Mouse (Mus musculus) left cerebral cortex, postnatal 36 days (tissue): ENCODE data around the gene Amotl2. TPM values are rescaled to one million over a fixed set of nuclear protein-coding genes. Genes with fewer than 3 reads are reported as not detected.

Experiments used
- DNase-seq, 2 experiments: peaks; one replicate each; pipeline ENCODE4 v3.0.0; 2021 to 2022; ENCODE audit warnings: low spot score in 2 of 2, mixed read lengths in 1 of 2
- intact Hi-C: fragments of 180-260 bp; cut with DNase I; formaldehyde crosslinking; loops from one replicate; pipeline ENCODE4 v1.15.1; 2025
- total RNA-seq, 2 experiments: library from RNA; stranded (reverse); gene quantifications; 2 replicates each; pipeline ENCODE4 v1.2.3; 2021

Gene Amotl2
- total RNA-seq, result 10 to 100 TPM; 18.5 to 24.3 TPM

DNA sequence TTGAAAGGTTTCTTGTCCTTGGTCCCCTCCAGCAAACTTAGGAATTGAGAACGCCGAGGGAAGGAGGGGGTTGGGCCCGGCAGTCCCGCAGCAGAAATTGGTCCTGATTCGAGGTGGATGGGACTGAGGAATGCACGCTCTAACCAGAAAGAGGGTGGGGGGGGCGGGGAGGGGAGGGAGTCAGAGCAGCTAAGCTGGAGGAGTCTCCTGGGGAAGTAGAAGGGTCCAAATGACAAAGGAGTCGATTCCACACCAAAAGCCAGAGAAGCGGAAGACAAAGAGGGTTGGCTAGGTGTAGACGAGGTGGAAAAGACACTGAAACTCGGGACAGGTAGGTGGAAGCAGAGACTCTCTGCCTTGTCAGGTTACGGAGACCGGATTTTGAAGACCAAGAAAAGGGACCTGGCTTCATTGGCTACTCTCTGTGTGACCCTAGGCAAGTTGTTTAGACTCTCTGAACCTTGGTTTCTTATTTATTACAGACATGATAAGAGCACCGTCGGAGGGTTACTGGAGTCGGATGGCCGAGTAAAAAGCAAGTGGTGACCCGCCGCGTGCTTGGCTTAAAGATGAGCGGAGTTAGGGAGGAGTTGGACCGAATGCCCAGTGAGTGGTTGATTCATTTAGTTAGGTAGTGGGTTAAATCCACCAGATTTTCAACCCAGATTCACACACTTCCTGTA, at the start of gene Amotl2:
Gene Amotl2, plus strand, starts transcription at position 192 of the 683 bp plus-strand sequence.
- intact Hi-C loops, result loop anchor here (2.0 to 5.0 kb wide), 3 partner anchors 62 to 151 kb away; partner anchors contain the start of genes Anapc13 and Cep63
- no peak for DNase-seq

GRCm38 (mm10) chr9:102668115-102668514, 48.4 kb upstream of the Amotl2 start:
- intact Hi-C loops, result no loop called here
- no peak for DNase-seq

GRCm38 (mm10) chr9:102668906-102669305, 47.6 kb upstream of the Amotl2 start:
- intact Hi-C loops, result no loop called here

DNA sequence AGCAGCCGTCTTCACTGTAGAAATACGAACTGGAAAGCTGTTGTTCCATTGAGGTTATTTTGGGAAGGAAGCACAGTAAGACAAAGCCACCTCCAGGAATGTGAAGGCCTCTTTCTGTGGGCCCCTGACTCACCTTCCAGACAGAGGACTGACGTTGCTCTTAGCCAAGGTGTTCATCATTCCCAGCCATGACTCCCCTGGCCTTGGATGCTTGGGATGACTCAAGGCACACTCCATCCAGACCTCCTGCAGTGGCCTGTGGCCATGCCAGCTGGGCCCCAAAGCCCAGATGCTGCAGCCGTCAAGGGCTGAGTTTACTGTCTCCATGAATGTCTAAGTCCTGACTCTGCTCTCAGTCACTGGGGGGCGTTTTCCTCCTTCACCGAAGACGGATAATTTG, 43.1 kb upstream of the Amotl2 start:
- intact Hi-C loops, result no loop called here
- DNase-seq, result no peak

More at GRCm38 (mm10) chr9:102668906-102669305, 47.6 kb upstream of the Amotl2 start:
- DNase-seq, result no peak

- intact Hi-C loops, result no loop called here
- DNase-seq, result no peak
Measured at GRCm38 (mm10) chr9:102675922-102676321, 40.5 kb upstream of the Amotl2 start.

DNA sequence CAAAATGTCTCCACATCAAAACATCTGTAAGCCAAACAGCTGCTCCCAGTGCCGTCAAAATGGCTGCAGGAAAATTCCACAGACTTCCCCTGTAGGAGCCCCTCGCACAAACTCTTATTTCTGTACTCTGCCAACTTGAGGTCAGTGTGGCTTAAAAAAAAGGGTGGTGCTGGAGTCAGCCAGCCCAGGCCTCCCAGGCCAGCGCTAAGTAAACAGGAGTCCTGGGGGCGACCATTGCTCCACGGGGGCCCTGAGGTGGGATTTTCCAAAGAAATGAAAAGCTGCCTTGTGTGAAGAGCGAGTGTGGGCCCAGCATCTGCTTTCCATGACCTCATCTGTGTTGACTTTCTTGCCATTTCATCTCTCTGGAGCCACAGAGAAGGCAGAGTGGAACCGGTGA, 35.0 kb upstream of the Amotl2 start:
- DNase-seq, result no peak
- intact Hi-C loops, result no loop called here

DNA sequence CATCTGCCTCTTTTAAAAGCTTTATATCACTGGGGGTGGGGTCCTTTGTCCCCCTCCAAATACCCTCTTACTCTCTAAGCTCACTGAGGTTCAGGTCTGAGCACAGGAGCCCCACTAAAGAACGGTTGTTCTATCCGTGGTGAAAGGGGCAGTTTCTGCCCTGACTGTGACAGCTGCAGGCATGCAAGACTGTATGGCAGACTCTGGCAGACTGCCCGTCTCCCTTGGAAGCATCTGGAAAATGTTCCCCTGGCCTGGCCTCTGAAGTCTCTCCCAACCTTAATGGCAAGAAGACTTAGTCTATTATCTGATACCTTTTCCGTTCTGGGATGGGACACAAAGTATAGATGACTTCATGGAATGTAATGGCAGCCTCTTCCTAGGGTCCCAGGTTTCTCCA, 28.5 kb upstream of the Amotl2 start:
- intact Hi-C loops, result no loop called here
- DNase-seq, result no peak

- peak; percentile 5 to 6 for DNase-seq
- intact Hi-C loops, result no loop called here
Measured at GRCm38 (mm10) chr9:102689406-102689939, 27.0 kb upstream of the Amotl2 start.

DNA sequence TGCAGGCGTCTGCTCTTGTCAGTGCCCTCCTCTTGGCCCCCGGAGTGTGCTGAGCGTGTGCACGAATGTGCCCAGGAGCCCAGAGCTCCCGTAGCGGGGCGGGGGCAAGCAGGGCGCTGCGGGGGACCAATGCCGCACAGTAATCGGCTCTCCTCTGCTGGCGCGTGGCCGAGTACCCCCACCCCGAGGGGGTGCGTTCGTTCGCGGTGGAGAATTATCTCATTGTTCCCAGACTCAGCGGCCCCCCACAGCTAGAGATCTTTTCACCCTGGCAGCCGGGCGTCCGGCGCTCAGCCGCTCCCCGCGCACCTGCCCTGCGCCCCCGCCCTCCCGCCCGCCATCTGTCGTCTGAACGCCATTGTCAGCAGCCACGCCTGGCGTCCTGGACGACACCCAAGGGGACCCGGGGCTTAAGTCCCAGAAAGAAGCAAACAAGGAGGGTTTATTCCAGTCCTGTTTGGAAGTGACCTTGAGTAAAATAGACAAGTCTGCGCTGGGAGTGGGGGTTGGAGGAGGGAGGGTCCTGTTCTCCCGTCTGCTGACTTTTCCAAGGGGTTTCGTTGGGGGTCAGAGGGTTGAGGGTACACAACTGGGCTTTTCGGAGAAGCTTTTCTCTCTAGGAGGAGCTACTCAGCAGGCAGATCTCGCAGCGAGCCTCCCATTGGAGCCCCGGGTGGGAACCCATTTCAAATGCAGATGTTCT, 26.4 kb upstream of the Amotl2 start:
- DNase-seq, result peak; percentile 35 to 39
- intact Hi-C loops, result no loop called here

GRCm38 (mm10) chr9:102690891-102691290, 25.6 kb upstream of the Amotl2 start:
- DNase-seq, result no peak
- intact Hi-C loops, result no loop called here

DNA sequence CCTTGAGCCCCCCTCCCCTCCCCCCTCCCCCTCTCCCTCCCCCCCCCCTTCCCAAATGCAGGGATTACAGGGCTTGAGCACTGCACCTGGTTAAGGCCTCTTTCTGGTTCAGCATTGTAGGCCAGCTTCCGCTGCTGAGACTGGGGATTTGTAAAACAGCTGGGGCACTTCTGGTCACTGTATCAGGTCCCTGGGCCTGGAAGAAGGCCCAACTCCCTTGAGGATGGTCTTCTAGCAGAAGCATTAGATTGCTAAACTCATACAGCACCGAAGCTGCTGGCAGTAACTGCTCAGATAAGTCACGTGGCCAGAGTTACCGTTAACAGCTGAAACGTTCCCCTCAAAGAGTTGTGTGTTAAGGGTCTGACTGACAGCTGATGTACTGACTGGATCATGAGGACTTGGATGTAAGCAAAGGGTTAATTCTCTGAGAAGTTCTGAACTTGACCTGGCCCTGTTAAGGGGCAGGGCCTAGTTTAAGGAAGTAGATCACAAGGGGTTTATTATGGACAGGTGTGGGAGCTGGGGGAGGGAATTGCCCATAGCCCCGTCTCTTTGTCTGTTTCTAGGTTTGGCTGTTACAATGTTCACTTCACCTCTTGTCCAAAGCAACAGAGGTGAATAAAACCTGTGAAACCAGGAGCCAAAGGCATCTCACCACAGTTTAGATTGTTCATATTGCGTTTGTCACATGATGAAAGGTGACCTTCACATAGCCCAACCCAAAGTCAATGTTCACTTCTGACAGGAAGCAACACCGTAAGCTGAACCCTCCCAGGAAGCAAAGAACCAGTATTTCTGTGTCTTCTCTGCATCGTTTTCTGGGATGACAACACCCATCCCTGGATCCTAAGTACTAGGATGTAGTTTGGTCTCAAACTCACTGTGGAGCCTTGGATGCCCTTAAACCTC, 23.7 kb upstream of the Amotl2 start:
- intact Hi-C loops, result no loop called here
- DNase-seq, result no peak

- intact Hi-C loops, result no loop called here
- DNase-seq, result no peak
Measured at GRCm38 (mm10) chr9:102701042-102701441, 15.4 kb upstream of the Amotl2 start.

GRCm38 (mm10) chr9:102709504-102710135, 6.9 kb upstream of the Amotl2 start:
- intact Hi-C loops, result no loop called here
- DNase-seq, result no peak

GRCm38 (mm10) chr9:102710520-102710919, 6.0 kb upstream of the Amotl2 start:
- no peak for DNase-seq
- intact Hi-C loops, result no loop called here

DNA sequence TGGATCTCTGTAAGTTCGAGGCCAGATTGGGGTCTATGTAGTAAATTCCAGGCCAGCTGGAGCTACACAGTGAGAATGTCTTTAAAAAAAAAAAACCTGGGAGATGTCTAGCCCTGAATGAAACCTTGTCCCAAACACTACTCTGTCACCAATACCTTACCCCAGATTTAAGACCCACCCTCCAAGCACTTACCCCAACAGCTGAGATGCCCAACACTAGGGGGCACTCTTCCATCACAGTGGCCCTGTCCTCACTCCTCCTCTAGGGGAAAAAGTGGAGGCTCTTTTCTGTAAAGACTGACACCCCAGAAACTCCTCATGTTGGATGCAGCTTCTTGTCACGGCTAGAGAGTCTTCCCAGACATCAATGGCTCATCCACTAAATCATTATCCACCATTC, 2.7 kb upstream of the Amotl2 start:
- intact Hi-C loops, result no loop called here
- no peak for DNase-seq

DNA sequence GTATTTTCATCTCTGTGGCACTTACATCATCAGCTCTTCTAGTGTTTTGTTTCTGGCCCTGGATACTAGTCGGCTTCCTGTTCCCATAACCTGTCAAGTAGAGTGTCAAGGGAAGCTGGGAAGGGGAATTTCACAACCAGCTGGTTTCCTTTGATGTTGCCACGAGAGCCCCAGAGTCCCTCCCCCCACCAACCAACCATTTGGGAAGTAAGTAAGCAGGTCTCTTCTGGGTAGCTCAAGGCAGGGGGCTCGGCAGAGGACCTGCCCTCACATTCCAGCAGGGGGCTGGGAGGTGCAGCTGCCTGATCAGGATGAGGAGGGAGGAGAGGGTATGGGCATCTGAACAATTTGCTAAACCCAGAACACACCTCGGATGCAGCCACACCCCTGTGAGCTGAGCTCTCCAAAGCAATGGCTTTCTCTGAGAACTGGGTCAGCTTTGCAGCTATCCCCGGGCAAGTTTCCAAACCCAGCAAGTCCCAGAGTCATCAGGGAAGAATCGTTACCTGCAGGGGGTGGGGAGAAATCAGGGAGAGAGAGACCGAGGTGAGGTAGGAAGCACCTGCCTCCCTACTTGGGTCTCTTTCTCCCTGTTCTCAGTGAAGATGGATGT, 1.5 kb upstream of the Amotl2 start:
- DNase-seq, result no peak
- intact Hi-C loops, result loop anchor here (5.0 kb wide), 2 partner anchors 88 to 152 kb away; partner anchors contain the start of genes Anapc13 and Cep63

DNA sequence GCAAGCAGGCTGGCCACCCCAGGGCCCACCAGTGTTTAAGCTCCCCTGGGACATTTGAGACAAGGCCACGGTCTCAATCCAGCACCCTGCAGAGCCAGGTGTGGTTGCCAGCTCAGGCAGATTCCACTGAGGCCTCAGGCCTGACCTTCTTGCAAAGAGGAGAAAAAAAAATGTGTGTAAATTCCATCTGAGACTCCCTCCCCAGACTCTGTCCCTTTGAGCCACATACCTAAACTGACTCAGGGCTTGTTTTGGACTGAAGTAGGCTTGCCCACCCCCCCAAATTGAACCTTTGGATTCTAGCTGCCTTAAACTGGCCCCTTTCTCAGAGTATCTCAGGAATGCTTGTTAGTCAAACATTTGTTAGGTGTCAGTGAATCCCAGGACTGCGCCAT, 969 bp upstream of the Amotl2 start:
- intact Hi-C loops, result loop anchor here (5.0 kb wide), 2 partner anchors 88 to 152 kb away; partner anchors contain the start of genes Anapc13 and Cep63
- no peak for DNase-seq

DNA sequence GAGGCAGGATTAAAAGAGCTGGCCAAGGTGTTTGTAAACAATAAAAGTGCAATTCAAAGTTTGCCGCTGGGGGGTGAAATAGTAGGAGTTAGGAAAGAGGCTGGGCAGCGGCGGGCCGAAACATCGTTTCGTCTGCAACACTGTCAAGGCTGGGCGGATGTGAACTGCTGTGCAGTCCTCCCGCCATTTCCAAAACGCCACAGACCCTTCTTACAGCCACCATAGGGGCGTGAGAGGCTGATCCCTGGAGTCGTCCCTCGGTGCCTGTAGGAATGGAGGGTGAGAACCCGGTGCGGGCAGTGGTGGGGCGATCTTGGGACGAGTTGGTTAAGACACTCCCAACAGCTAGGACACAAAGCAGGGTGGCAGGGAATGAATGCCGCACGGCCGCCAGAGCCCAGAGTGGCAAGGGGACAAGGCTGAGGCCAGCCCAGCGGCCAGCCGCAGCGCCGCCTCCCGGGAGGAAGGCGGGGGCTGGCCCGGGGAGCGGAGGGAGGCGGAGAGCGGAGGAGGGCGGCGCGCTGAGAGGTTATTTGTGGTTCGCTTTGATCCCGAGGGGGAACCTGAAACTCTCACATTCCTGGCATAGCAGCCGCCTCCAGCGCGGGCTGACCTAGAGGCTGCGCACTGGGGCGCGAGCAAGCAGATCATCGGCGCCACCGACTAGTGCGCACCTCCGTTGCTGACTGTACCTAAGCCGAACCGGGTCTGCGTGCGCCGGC, 853 bp downstream of the Amotl2 start:
- intact Hi-C loops, result loop anchor here (2.0 to 5.0 kb wide), 3 partner anchors 61 to 150 kb away; partner anchors contain the start of genes Anapc13 and Cep63
- peak; percentile 80 to 81 for DNase-seq
